Mouse (Mus musculus) limb, embryonic 15.5 days (tissue): Measurements from ENCODE around the gene Meis3. TPM values are rescaled to one million over a fixed set of nuclear protein-coding genes. Genes with fewer than 3 reads are reported as not detected.

Source experiments
- ATAC-seq: fragments of 200-750 bp; cut with Nextera tagmentation; 2 replicates; pipeline ENCODE4 v1.8.0; 2017; ENCODE audit warnings: low read depth, moderate TSS enrichment; ENCODE audit not compliant: insufficient number of reproducible peaks, low FRiP score, low TSS enrichment
- H3K27ac ChIP-seq: fragments of 300-500 bp; sonication (generic); 2 replicates; pipeline ENCODE4 v1.5.1; 2015; ENCODE audit warnings: moderate library complexity, mild to moderate bottlenecking, inconsistent platforms
- H3K27me3 ChIP-seq: fragments of 300-500 bp; sonication (generic); 2 replicates; pipeline ENCODE4 v1.6.1; 2015; ENCODE audit warnings: inconsistent platforms
- H3K36me3 ChIP-seq: fragments of 300-500 bp; sonication (generic); 2 replicates; pipeline ENCODE4 v1.6.1; 2015; ENCODE audit warnings: inconsistent platforms
- H3K4me1 ChIP-seq: fragments of 300-500 bp; sonication (generic); 2 replicates; pipeline ENCODE4 v1.6.1; 2015; ENCODE audit warnings: inconsistent platforms
- H3K4me2 ChIP-seq: fragments of 300-500 bp; sonication (generic); 2 replicates; pipeline ENCODE4 v1.6.1; 2015; ENCODE audit warnings: mild to moderate bottlenecking, inconsistent platforms
- H3K4me3 ChIP-seq: fragments of 300-500 bp; sonication (generic); 2 replicates; pipeline ENCODE4 v1.5.1; 2015; ENCODE audit warnings: mild to moderate bottlenecking, inconsistent platforms
- H3K9ac ChIP-seq: fragments of 300-500 bp; sonication (generic); 2 replicates; pipeline ENCODE4 v1.6.1; 2015; ENCODE audit warnings: inconsistent platforms
- H3K9me3 ChIP-seq: fragments of 300-500 bp; sonication (generic); 2 replicates; pipeline ENCODE4 v1.6.1; 2016; ENCODE audit warnings: inconsistent platforms
- WGBS: fragments of 180-500 bp; shearing (Covaris S2); methylation state at CpG from one replicate; pipeline ENCODE4 v1.1.7; 2015; 5-methylcytosine and 5-hydroxymethylcytosine counted together
- polyA plus RNA-seq: library from polyadenylated mRNA; unstranded; fragments of >200 nt; fragmentation: Nextera tagmentation; extraction: Ambion mirVana; gene quantifications from 2 replicates; pipeline ENCODE4 v1.2.1, GENCODE M21; 2015

The Meis3 gene
- polyA plus RNA-seq = 18.3 and 19.8 TPM in 2 replicates

GRCm38 (mm10) chr7:16174597-16175541 is at the start of gene Meis3:
Gene Meis3, plus strand, starts transcription at chr7:16175090.
- WGBS = 1% methylated on average over 41 of the region's 42 CpGs
- H3K9ac ChIP-seq = peak within 1 kb of the TSS; percentile 33; the same call in 1 of the 2 replicates
- peak within 1 kb of the TSS; percentile 54 for H3K4me3 ChIP-seq
- no peak within 1 kb of the TSS for H3K27ac ChIP-seq
- no peaks in the 10 kb centered on the region for H3K9me3 ChIP-seq
- H3K4me1 ChIP-seq = peaks cover 11% of the 10 kb centered on the region
- peak; percentile 55; the same call in 1 of the 2 replicates for ATAC-seq
- no peaks in the 10 kb centered on the region for H3K36me3 ChIP-seq
- peaks cover 53% of the 10 kb centered on the region for H3K27me3 ChIP-seq
- H3K4me2 ChIP-seq = peak within 1 kb of the TSS; percentile 76

- Histone ChIP-seq H3K9me3 (no peaks in the 10 kb centered on the region), H3K4me2 (no peak overlapping the region), H3K36me3 (peaks cover 36% of the 10 kb centered on the region), H3K27me3 (no peaks in the 10 kb centered on the region), H3K9ac (no peak overlapping the region), H3K4me1 (peaks cover 19% of the 10 kb centered on the region), H3K4me3 (no peak overlapping the region), H3K27ac (no peak overlapping the region)
- WGBS = 78% methylated on average over 9 of the region's 9 CpGs
- no peak for ATAC-seq
Measured at GRCm38 (mm10) chr7:16125829-16126228, 49.1 kb upstream of the Meis3 start.

GRCm38 (mm10) chr7:16128344-16128743 is 46.5 kb upstream of the Meis3 start:
- Histone ChIP-seq H3K9ac (no peak overlapping the region), H3K27ac (no peak overlapping the region), H3K27me3 (peaks cover 3% of the 10 kb centered on the region; the same call in 1 of the 2 replicates), H3K4me3 (no peak overlapping the region), H3K36me3 (peaks cover 36% of the 10 kb centered on the region), H3K9me3 (no peaks in the 10 kb centered on the region), H3K4me2 (no peak overlapping the region), H3K4me1 (peaks cover 33% of the 10 kb centered on the region)
- WGBS = 74% methylated on average over 6 of the region's 6 CpGs
- no peak for ATAC-seq

GRCm38 (mm10) chr7:16128899-16129298 is 46.0 kb upstream of the Meis3 start:
- peaks cover 3% of the 10 kb centered on the region; the same call in 1 of the 2 replicates for H3K27me3 ChIP-seq
- H3K9ac ChIP-seq = no peak overlapping the region
- no peak for ATAC-seq
- H3K4me2 ChIP-seq = peak overlapping the region; percentile 84; the same call in 1 of the 2 replicates
- peaks cover 33% of the 10 kb centered on the region for H3K4me1 ChIP-seq
- H3K9me3 ChIP-seq = no peaks in the 10 kb centered on the region
- WGBS = 67% methylated on average over 5 of the region's 5 CpGs
- peak overlapping the region; percentile 72 for H3K27ac ChIP-seq
- no peak overlapping the region for H3K4me3 ChIP-seq
- peaks cover 36% of the 10 kb centered on the region for H3K36me3 ChIP-seq

GRCm38 (mm10) chr7:16129421-16129845 is 45.5 kb upstream of the Meis3 start, which contains the start of gene Slc8a2:
Gene Slc8a2, plus strand, starts transcription at chr7:16129826.
- peaks cover 3% of the 10 kb centered on the region; the same call in 1 of the 2 replicates for H3K27me3 ChIP-seq
- 4% methylated on average over 12 of the region's 12 CpGs for WGBS

DNA sequence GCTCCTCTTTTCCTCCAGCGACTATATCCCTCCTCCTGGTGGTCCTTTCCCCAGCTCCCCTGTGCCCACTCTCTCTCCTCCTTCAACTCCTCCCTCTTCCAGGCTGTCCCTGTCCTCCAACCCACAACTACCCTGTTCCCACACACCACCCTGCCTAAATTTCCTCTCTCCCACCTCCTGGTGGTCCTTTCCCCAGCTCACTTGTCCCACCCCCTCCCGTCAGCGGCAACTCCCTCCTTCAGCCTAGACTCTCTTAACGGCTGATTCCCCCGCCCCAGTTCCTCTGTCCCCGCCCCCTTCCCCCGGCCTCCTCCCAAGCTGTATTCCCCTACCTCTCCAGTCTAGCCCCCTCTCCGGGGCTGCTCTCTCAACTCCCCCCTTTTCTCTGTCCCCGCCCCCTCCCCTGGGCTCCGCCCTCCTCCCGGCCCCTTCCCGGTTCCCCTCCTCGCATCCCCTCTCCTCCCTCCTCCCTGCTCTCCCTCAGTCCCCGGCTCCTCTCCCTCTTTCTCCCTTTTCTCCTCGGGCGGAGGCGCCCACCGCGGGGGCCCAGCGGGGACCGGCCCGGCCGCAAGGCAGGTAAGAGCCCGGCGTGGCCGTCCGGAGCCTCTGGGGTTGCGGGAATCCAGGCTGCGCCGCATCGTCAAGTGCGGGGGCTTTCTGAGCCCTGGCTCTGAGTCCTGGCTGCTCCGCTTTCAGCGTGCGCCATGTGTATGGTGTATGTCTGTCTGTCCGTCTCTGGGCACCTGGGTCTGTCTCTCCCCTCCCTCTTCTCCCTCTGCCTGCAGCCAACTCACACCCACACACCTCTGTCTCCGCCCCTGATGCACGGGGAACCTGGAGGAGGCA is 44.8 kb upstream of the Meis3 start:
- no peaks in the 10 kb centered on the region for H3K9me3 ChIP-seq
- peak overlapping the region; percentile 54 for H3K4me3 ChIP-seq
- H3K4me2 ChIP-seq = peak overlapping the region; percentile 84
- peak overlapping the region; percentile 50 for H3K9ac ChIP-seq
- H3K27me3 ChIP-seq = peaks cover 3% of the 10 kb centered on the region; the same call in 1 of the 2 replicates
- WGBS = 2% methylated on average over 35 of the region's 38 CpGs
- H3K27ac ChIP-seq = peak overlapping the region; percentile 72
- H3K4me1 ChIP-seq = peaks cover 33% of the 10 kb centered on the region
- peaks cover 28% of the 10 kb centered on the region for H3K36me3 ChIP-seq
- ATAC-seq = peak; percentile 81

More at GRCm38 (mm10) chr7:16129421-16129845, 45.5 kb upstream of the Meis3 start, which contains the start of gene Slc8a2:
- H3K27ac ChIP-seq = peak within 1 kb of the TSS; percentile 72
- peak within 1 kb of the TSS; percentile 50 for H3K9ac ChIP-seq
- H3K4me3 ChIP-seq = peak within 1 kb of the TSS; percentile 54
- peaks cover 33% of the 10 kb centered on the region for H3K4me1 ChIP-seq
- peaks cover 34% of the 10 kb centered on the region for H3K36me3 ChIP-seq
- H3K9me3 ChIP-seq = no peaks in the 10 kb centered on the region
- peak within 1 kb of the TSS; percentile 84 for H3K4me2 ChIP-seq
- peak; percentile 75 for ATAC-seq

DNA sequence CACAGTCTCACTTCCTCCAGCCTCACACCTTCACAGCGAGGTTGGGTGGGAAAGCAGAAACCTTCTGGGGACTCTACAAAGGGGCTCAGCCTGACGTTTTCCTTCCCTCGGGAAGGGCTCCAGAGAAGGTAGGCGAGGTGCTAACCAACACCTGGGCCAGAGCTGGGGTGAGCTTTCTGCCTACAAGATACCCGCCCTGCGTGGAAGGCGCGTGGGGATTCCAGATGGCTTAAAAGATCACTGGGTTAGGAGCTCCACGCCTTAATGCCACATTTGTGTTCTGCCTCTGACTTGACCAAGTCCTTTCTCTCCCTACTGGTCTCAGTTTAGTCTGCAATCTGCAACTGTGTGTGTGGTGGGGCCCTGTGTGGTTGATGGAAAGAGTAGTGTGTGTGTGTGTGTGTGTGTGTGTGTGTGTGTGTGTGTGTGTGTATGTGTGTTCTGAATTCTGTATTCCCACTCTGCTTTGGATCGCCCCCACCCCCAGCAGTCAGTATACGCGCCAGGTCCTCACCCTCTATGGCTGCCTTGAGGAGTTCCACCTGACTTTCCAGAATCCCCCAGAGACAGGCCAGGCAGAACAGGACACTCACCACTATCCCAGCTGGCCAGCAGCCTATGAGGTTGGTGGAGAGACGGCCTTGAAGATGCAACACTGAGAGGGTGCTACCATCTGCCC is 43.8 kb upstream of the Meis3 start:
- Histone ChIP-seq H3K4me1 (peaks cover 33% of the 10 kb centered on the region), H3K9ac (no peak overlapping the region), H3K27ac (no peak overlapping the region), H3K36me3 (peaks cover 18% of the 10 kb centered on the region), H3K9me3 (no peaks in the 10 kb centered on the region), H3K4me3 (peak overlapping the region; percentile 54), H3K4me2 (peak overlapping the region; percentile 84), H3K27me3 (peaks cover 3% of the 10 kb centered on the region; the same call in 1 of the 2 replicates)
- no peak for ATAC-seq
- 35% methylated on average over 13 of the region's 13 CpGs for WGBS

DNA sequence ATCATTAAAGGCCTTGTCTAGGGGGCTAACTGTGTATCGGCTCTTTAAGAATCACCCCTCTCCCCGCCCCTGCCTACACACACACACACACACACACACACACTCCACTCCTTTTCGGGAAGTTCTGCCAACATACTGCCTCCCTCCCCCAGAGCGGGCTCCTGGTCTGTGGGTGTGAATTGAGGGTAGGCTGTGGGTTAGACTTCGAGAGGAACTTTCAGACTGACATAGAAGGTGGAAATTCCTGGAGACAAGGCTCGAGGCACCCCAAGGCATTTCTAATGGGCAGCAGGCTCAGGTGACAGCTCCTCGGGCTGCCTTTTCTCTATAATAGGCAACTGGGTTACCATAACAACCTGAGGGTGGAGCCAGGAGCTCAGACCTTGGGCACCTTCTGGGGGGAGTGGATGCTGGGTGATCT is 42.7 kb upstream of the Meis3 start:
- Histone ChIP-seq H3K27ac (no peak overlapping the region), H3K36me3 (peaks cover 10% of the 10 kb centered on the region), H3K27me3 (peaks cover 3% of the 10 kb centered on the region; the same call in 1 of the 2 replicates), H3K4me2 (no peak overlapping the region), H3K9ac (no peak overlapping the region), H3K9me3 (no peaks in the 10 kb centered on the region), H3K4me3 (no peak overlapping the region), H3K4me1 (peaks cover 33% of the 10 kb centered on the region)
- ATAC-seq = no peak
- 11% methylated on average over 7 of the region's 7 CpGs for WGBS

DNA sequence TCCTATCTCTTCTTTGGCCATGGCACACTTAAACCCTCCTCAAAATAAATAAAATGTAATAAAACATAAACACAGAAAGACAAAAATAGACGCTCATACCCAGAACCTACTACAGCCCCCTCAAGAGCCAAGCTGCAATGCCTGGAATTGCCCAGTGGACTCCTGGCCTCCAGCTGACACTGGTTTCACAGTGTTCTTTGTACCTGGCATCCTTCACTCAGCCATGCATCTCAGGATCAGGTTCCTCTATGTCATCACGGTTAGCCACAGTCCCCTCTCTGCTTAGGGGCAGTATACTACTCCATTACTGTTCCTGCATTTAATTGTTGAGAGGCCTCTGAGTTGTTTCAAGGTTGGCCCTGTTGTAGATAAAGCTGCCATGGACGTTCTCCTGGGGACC is 42.0 kb upstream of the Meis3 start:
- Histone ChIP-seq H3K4me3 (no peak overlapping the region), H3K27me3 (peaks cover 3% of the 10 kb centered on the region; the same call in 1 of the 2 replicates), H3K9me3 (no peaks in the 10 kb centered on the region), H3K27ac (no peak overlapping the region), H3K9ac (no peak overlapping the region), H3K4me1 (peaks cover 33% of the 10 kb centered on the region), H3K4me2 (no peak overlapping the region), H3K36me3 (0 out of 2 replicates have a peak, but pooled peaks cover 3% of the 10 kb centered on the region)
- ATAC-seq = no peak
- WGBS = 66% methylated on average over 3 of the region's 3 CpGs

GRCm38 (mm10) chr7:16133691-16134090 is 41.2 kb upstream of the Meis3 start:
- H3K4me3 ChIP-seq = no peak overlapping the region
- no peak overlapping the region for H3K4me2 ChIP-seq
- peaks cover 3% of the 10 kb centered on the region; the same call in 1 of the 2 replicates for H3K27me3 ChIP-seq
- no peak for ATAC-seq
- WGBS = 93% methylated on average over 9 of the region's 9 CpGs
- no peak overlapping the region for H3K9ac ChIP-seq
- H3K36me3 ChIP-seq = no peaks in the 10 kb centered on the region
- H3K27ac ChIP-seq = no peak overlapping the region
- H3K4me1 ChIP-seq = peaks cover 33% of the 10 kb centered on the region
- no peaks in the 10 kb centered on the region for H3K9me3 ChIP-seq

- H3K27ac ChIP-seq = no peak overlapping the region
- WGBS = 69% methylated on average over 7 of the region's 7 CpGs
- ATAC-seq = no peak
- H3K4me1 ChIP-seq = peaks cover 21% of the 10 kb centered on the region
- no peak overlapping the region for H3K9ac ChIP-seq
- H3K4me3 ChIP-seq = no peak overlapping the region
- no peaks in the 10 kb centered on the region for H3K36me3 ChIP-seq
- H3K27me3 ChIP-seq = peaks cover 3% of the 10 kb centered on the region; the same call in 1 of the 2 replicates
- no peak overlapping the region for H3K4me2 ChIP-seq
- H3K9me3 ChIP-seq = no peaks in the 10 kb centered on the region
Measured at GRCm38 (mm10) chr7:16134951-16135392, 39.9 kb upstream of the Meis3 start.
